Mouse (Mus musculus): ENCODE measurements around the gene Naif1. TPM values are rescaled to one million over a fixed set of nuclear protein-coding genes. Genes with fewer than 3 reads are reported as not detected.
A peak's percentile ranks its signal among the peaks of the same experiment; 100 is the strongest.

The Naif1 gene
- polyA plus RNA-seq, 1 experiment = 3.3 TPM

DNA sequence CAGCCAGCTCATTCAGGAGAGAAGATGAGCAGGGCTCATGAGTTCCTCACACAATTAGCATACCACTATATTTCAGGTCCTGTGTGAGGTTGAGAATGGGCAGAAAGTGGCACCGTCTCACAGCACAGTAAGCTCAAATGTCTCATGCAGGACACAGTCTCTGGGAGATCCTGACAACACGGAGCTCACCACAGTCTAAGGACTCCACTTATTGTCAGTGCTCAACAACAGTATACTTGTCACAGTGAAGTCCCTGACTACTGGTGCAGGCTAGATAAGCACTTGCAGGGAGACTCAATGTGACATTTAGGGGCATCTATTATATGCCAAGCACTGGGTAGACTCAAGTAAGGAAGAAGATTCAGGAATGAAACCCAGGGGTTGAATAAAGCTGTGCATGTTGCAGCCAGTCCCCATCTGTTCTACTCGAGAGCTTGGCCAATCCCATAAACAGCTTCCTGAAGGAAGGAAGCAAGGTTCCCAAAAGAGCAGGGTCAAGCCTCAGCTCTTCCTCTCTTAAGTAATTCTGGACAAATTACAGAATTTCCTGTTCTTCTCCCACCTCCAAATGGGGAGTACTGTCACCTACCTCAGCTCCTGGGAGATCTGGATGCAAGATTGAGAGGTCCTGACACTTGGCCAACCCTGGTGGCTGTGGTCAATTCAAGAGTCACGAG lies 20.9 kb upstream of the Naif1 start:
- TF ChIP-seq CTCF (IDR thresholded peaks at IDR 0.05; ENCODE audit: borderline replicate concordance, insufficient read depth, low read depth, low read length) (no peak), POLR2A (IDR thresholded peaks at IDR 0.05; ENCODE audit: borderline replicate concordance, insufficient read depth, low read length) (no peak)
- WGBS = 15% methylated on average over 4 of the region's 4 CpGs
- H3K4me3 ChIP-seq (replicated peaks; ENCODE audit: insufficient read depth, low read depth, low read length) = peak overlapping the region; percentile 51
- H3K4me1 ChIP-seq (ENCODE audit: control insufficient read depth, insufficient read depth, low read length) = peaks cover 20% of the 10 kb centered on the region
- peak overlapping the region; percentile 55; the same call in 1 of the 2 replicates for H3K27ac ChIP-seq (ENCODE audit: insufficient read depth, low read length)
- H3K27me3 ChIP-seq (ENCODE audit: control insufficient read depth, insufficient read depth, low read length) = no peaks in the 10 kb centered on the region
- no peak for DNase-seq

- H3K4me1 ChIP-seq (ENCODE audit: control insufficient read depth, insufficient read depth, low read length) = peaks cover 20% of the 10 kb centered on the region
- H3K27me3 ChIP-seq (ENCODE audit: control insufficient read depth, insufficient read depth, low read length) = no peaks in the 10 kb centered on the region
- peak; percentile 93 to 98 for DNase-seq
- H3K4me3 ChIP-seq (replicated peaks; ENCODE audit: insufficient read depth, low read depth, low read length) = peak overlapping the region; percentile 95
- peak overlapping the region; percentile 74 for H3K27ac ChIP-seq (ENCODE audit: insufficient read depth, low read length)
- TF ChIP-seq POLR2A (IDR thresholded peaks at IDR 0.05; ENCODE audit: borderline replicate concordance, insufficient read depth, low read length) = peak; percentile 94; the same call in 1 of the 2 replicates
- TF ChIP-seq CTCF (IDR thresholded peaks at IDR 0.05; ENCODE audit: borderline replicate concordance, insufficient read depth, low read depth, low read length) = no peak
- WGBS = 5% methylated on average over 18 of the region's 18 CpGs
Observed at GRCm38 (mm10) chr2:32430701-32431676, 19.3 kb upstream of the Naif1 start.

DNA sequence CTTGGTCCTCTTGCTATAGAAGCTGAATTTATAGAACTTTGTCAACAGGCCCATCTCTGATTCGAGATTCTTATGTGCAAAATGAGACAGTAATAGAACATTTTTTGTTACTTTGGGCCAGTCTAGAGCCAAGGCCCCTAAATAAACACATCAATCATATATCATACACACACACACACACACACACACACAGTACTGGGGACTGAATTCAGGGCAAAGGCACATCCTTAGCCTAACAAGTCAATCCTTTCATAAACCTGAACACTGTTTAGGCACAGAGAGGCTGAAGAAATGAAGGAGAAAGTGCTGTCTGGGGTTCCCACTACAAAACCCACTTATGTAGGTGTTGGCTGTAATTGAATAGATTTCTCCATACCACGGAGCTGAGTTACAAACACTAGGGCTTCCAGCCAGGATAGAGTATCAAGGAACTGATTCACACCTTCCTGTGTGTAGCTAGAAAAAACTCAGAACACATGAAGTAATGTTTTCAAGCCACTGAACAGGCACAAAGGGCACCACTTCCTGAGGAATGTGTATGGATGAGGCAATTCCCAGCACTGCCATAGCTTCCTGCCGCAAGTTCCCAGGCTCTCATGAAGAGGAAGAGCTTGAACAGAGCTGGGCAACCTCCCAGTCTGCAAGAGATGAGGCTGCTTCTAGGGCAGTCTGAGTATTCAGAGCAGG lies 13.4 kb upstream of the Naif1 start:
- H3K27me3 ChIP-seq (ENCODE audit: control insufficient read depth, insufficient read depth, low read length) = no peaks in the 10 kb centered on the region
- peaks cover 4% of the 10 kb centered on the region for H3K4me1 ChIP-seq (ENCODE audit: control insufficient read depth, insufficient read depth, low read length)
- no peak overlapping the region for H3K4me3 ChIP-seq (replicated peaks; ENCODE audit: insufficient read depth, low read depth, low read length)
- DNase-seq = no peak
- no peak overlapping the region for H3K27ac ChIP-seq (ENCODE audit: insufficient read depth, low read length)
- 61% methylated on average over 3 of the region's 3 CpGs for WGBS
- TF ChIP-seq CTCF (IDR thresholded peaks at IDR 0.05; ENCODE audit: borderline replicate concordance, insufficient read depth, low read depth, low read length) (no peak), POLR2A (IDR thresholded peaks at IDR 0.05; ENCODE audit: borderline replicate concordance, insufficient read depth, low read length) (no peak)

DNA sequence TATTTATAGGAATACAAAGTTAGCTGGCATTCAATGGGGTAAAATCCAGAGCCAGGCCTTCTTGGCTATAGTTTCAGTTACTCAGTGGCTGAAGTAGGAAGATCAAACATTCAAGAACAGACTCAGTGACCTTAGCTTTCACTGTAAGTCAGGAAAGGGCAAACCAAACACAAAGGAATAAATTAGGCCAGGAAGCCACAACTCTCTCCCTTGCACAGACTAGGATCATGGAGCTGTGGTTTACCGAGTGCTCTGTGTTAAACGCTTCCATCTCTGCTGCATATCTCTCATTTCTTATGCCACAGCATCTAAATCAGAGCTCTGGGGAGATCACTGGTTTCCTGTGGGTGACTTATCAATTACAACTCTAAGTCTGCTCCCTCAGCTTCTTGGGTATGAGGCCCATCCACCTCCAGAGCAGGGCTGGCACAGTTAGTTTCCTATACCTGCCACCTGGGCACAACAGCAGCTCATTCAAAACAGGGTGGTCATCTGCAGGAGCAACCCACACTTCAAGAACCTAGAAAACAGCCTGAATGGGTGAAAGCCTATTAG lies 12.6 kb upstream of the Naif1 start:
- TF ChIP-seq POLR2A (IDR thresholded peaks at IDR 0.05; ENCODE audit: borderline replicate concordance, insufficient read depth, low read length) = no peak
- no peak for TF ChIP-seq CTCF (IDR thresholded peaks at IDR 0.05; ENCODE audit: borderline replicate concordance, insufficient read depth, low read depth, low read length)
- no peaks in the 10 kb centered on the region for H3K27me3 ChIP-seq (ENCODE audit: control insufficient read depth, insufficient read depth, low read length)
- H3K4me1 ChIP-seq (ENCODE audit: control insufficient read depth, insufficient read depth, low read length) = peaks cover 4% of the 10 kb centered on the region
- no peak for DNase-seq
- WGBS = 85% methylated on average over 2 of the region's 2 CpGs
- H3K27ac ChIP-seq (ENCODE audit: insufficient read depth, low read length) = no peak overlapping the region
- no peak overlapping the region for H3K4me3 ChIP-seq (replicated peaks; ENCODE audit: insufficient read depth, low read depth, low read length)

GRCm38 (mm10) chr2:32438733-32439132 lies 11.5 kb upstream of the Naif1 start:
- Histone ChIP-seq H3K27ac (ENCODE audit: insufficient read depth, low read length) (no peak overlapping the region), H3K4me1 (ENCODE audit: control insufficient read depth, insufficient read depth, low read length) (peaks cover 4% of the 10 kb centered on the region), H3K4me3 (replicated peaks; ENCODE audit: insufficient read depth, low read depth, low read length) (no peak overlapping the region), H3K27me3 (ENCODE audit: control insufficient read depth, insufficient read depth, low read length) (no peaks in the 10 kb centered on the region)
- 73% methylated on average over 3 of the region's 3 CpGs for WGBS
- TF ChIP-seq CTCF (IDR thresholded peaks at IDR 0.05; ENCODE audit: borderline replicate concordance, insufficient read depth, low read depth, low read length) = no peak
- no peak for TF ChIP-seq POLR2A (IDR thresholded peaks at IDR 0.05; ENCODE audit: borderline replicate concordance, insufficient read depth, low read length)
- no peak for DNase-seq

DNA sequence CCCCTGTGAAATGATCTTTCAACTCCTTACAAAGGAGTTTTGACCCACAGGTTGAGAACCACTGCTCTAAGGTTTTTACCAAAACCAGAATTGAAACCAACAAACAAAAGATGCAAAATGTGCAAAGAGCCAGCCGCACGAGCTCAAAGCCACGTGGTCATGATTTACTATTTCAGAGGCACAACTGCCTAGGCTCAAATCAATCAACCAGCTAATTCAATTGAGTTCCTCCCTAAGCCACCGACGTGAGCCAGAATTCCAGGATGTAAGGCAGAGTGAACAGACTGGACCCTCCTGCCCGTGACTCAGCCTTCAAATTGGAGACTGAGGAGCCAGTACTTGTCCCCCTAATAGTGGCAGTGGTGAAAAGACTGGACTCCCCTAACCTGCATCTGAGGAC lies 11.1 kb upstream of the Naif1 start:
- Histone ChIP-seq H3K27ac (ENCODE audit: insufficient read depth, low read length) (no peak overlapping the region), H3K27me3 (ENCODE audit: control insufficient read depth, insufficient read depth, low read length) (no peaks in the 10 kb centered on the region), H3K4me3 (replicated peaks; ENCODE audit: insufficient read depth, low read depth, low read length) (no peak overlapping the region), H3K4me1 (ENCODE audit: control insufficient read depth, insufficient read depth, low read length) (peaks cover 4% of the 10 kb centered on the region)
- no peak for DNase-seq
- 51% methylated on average over 6 of the region's 6 CpGs for WGBS
- TF ChIP-seq POLR2A (IDR thresholded peaks at IDR 0.05; ENCODE audit: borderline replicate concordance, insufficient read depth, low read length) (no peak), CTCF (IDR thresholded peaks at IDR 0.05; ENCODE audit: borderline replicate concordance, insufficient read depth, low read depth, low read length) (no peak)

- WGBS = 30% methylated on average over 2 of the region's 2 CpGs
- H3K4me1 ChIP-seq (ENCODE audit: control insufficient read depth, insufficient read depth, low read length) = peaks cover 4% of the 10 kb centered on the region
- TF ChIP-seq CTCF (IDR thresholded peaks at IDR 0.05; ENCODE audit: borderline replicate concordance, insufficient read depth, low read depth, low read length) = no peak
- TF ChIP-seq POLR2A (IDR thresholded peaks at IDR 0.05; ENCODE audit: borderline replicate concordance, insufficient read depth, low read length) = no peak
- H3K27ac ChIP-seq (ENCODE audit: insufficient read depth, low read length) = no peak overlapping the region
- no peak for DNase-seq
- no peak overlapping the region for H3K4me3 ChIP-seq (replicated peaks; ENCODE audit: insufficient read depth, low read depth, low read length)
- H3K27me3 ChIP-seq (ENCODE audit: control insufficient read depth, insufficient read depth, low read length) = no peaks in the 10 kb centered on the region
Observed at GRCm38 (mm10) chr2:32440164-32440563, 10.1 kb upstream of the Naif1 start.

All from cerebellum, adult 2 months (tissue).